Mouse (Mus musculus): Measurements from ENCODE around the gene Vmn2r44. TPM values are rescaled to one million over a fixed set of nuclear protein-coding genes. Genes with fewer than 3 reads are reported as not detected.

Gene Vmn2r44
- polyA plus RNA-seq (2014; fragmentation: Illumina TruSeq; extraction: RNeasy Lipid Tissue Mini Kit (QIAGEN cat#74804); ENCODE audit: low read depth, low replicate concordance), result not detected

GRCm38 (mm10) chr7:8383233-8383632, at the start of gene Vmn2r44:
Gene Vmn2r44, minus strand, starts transcription at chr7:8383333.

Other genes with a start within 250 kb of the Vmn2r44 start
- not detected for gene Vmn2r41, start 221.7 kb downstream of the Vmn2r44 start, polyA plus RNA-seq (2014; fragmentation: Illumina TruSeq; extraction: RNeasy Lipid Tissue Mini Kit (QIAGEN cat#74804); ENCODE audit: low read depth, low replicate concordance)
- not detected for gene Vmn2r42, start 183.0 kb downstream of the Vmn2r44 start, polyA plus RNA-seq (2014; fragmentation: Illumina TruSeq; extraction: RNeasy Lipid Tissue Mini Kit (QIAGEN cat#74804); ENCODE audit: low read depth, low replicate concordance)
- gene Vmn2r43, start 122.7 kb downstream of the Vmn2r44 start, polyA plus RNA-seq (2014; fragmentation: Illumina TruSeq; extraction: RNeasy Lipid Tissue Mini Kit (QIAGEN cat#74804); ENCODE audit: low read depth, low replicate concordance), result not detected
- not detected for gene Vmn2r45, start 105.7 kb upstream of the Vmn2r44 start, polyA plus RNA-seq (2014; fragmentation: Illumina TruSeq; extraction: RNeasy Lipid Tissue Mini Kit (QIAGEN cat#74804); ENCODE audit: low read depth, low replicate concordance)

Data from adrenal gland, adult 10 weeks (tissue).